Mouse (Mus musculus): ENCODE results near the gene Kctd20.

Kctd20 gene

DNA sequence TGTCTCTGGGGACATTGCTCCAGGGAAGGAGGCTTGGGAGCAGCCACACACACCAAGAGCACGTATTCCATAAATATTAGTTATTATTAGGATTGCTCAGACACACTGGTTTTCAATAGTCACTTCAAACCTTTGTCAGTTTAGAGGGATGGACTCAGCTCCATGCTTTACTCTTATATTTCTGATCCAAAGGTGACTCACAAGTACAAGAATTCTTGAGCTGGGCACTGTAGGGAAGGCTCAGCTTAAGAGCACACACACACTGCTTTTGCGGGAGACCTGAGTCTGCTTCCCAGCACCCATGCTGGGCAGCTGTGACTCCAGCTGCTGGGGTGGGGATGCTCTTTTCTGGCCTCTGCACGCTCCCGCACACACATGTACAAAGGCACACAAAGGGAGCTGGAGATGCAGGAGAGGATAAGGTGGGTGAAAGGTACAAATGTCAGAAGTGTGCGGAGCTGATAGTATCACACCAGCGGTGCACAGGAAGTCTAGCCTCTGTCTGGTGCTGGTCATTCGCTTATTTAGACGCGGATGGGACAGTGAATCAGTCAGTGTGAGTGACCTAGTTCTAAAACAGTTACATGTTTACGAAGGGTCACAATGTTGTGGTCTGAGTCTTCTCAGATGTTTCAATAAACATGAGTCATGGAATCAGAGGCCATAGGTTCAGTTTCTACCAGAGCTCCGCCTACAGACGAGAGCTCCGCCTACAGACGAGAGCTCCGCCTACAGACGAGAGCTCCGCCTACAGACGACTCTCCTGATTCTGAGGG lies 20.1 kb upstream of the Kctd20 start:
- 87% methylated on average over 18 of the region's 18 CpGs for WGBS

DNA sequence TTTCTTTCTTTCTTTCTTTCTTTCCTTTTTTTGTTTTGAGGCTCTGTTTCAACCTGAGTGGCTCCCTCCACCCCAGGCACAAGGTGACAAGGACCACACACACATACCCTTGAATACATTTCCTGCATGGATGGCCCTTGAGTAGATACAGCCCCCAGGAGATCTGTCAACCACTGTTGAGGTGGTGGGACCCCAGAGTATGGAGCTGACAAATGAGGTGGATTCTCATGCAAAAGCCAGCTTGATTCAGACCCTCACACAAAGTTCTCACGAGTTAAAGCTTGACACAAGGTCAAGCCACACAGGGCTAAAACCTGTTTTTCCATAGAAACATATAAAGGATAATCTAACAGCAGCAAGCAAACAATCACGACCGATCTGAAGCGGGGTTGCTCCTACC lies 19.5 kb upstream of the Kctd20 start:
- WGBS = 90% methylated on average over 4 of the region's 4 CpGs

DNA sequence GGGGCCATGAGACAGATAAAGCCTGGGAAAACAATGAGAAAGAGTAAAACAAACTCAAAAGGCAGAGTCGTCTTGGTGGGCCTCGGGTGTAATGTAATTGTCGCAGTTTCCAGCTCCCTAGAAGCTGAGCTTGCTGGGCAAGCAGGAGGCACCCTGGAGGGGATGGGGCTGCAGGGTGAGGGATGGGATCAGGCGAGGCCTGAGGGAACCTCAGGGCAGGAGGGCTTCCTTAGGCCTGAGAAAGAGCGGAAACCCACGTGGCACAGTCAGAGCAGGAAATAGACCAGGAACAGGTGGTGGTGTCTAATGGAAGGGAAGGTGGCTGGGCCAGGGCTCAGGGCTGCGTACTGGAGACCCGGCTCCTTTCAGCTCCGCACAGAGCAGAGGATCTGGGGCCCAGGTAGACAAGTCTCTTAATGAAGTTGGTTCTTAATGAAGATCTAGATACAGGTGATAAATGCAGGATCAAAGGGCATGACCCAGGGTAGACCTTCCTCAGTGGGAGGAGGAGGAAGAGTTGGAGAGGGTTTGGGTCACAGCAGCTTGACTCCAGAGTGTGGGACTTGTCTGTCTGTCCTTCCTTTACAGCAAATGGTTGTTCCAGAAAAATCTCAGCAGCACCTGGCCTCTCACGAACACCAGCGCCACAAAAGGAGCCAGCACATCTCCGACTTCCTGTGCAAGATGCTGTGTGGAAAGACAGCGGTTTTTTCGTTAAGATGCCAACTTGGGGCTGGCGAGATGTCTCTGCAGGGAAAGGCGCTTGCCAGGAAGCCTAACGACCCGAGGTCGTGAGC lies 17.4 kb upstream of the Kctd20 start:
- 75% methylated on average over 19 of the region's 19 CpGs for WGBS

DNA sequence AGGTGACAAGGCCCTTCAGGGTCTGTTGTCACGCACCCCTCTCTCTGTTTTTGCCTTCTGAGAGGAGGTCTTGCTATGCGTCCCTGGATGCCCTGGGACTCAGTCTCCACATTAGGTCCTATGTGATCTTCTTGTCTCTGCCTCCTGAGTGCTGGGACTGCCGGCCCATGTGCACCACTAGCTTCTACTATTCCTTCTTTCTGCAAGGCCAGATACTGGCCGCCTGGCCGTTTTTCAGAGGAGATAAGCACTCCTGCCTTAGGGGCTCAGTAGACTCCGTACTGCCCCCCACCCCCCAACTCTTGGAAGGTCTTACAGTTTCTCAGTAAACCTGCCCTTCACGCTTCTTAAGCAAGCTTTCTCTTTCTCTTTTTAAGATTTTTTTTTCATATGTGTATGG lies 15.6 kb upstream of the Kctd20 start:
- 93% methylated on average over 7 of the region's 7 CpGs for WGBS

DNA sequence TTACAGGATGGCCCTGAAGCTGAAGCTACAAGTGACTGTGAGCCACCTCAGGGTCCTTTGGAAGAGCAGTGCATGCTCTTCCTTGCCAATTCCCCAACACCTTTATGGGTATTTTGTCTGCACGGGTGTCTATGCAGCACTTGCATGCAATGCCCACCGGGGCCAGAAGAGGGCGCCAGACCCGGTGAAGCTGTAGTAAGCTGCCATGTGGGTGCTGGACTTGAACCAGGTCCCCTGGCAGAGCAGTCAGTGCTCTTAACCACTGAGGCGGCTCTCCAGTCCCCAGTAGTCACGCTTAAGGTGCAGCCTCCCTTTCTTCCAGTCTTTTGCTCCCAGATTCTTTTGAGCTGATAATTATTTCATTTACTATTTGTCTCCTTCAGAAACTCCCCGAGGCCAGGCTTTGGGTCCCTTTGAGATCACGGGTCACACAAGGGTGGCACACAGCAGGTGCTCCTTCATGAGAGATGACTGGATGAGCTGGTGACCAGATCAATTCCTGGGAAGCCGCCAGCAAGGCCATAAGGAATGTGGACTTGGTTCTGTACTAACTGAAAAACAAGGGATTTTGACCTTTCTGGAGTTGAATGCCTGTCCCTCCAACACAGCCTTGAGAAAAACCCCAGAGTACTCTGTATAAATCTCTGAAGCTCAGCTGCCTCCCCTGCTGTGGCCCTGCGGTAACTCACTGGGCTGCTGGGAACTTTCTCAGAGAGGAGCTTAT lies 15.0 kb upstream of the Kctd20 start:
- 79% methylated on average over 10 of the region's 10 CpGs for WGBS

DNA sequence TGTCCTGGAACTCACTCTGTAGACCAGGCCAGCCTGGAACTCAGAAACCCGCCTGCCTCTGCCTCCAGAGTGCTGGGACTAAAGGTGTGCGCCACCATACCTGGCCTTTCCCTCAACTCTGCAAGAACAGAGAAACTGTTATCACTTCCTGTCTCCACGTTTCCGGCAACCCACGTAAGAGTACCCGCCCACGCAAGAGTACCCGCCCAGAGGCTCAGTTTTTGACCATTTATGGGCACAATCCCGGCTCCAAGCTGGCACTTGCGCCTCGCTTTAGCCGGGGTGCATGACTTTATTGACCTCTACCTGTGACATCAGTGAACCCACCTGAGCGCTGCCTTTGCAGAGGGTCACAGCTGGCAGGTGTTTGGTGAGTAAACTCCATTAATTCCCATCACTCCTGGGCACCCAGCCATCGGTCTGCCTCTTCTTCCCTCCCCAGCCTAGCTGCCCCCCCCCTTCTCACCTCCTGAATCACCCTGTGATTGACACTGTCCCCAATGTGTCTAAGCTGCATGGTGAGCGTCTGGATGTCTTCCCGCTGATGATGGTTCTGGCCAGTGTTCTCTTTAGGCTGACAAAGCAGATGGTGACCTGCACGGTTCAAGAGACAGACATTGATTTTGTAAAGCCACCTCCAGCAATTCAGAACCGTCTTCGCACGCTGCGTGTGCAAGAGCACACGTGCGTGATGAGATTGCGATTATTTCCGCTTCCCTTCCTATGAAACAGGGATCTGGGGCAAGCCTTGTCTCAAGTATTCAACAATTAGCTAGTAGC lies 10.8 kb upstream of the Kctd20 start:
- WGBS = 92% methylated on average over 25 of the region's 25 CpGs

DNA sequence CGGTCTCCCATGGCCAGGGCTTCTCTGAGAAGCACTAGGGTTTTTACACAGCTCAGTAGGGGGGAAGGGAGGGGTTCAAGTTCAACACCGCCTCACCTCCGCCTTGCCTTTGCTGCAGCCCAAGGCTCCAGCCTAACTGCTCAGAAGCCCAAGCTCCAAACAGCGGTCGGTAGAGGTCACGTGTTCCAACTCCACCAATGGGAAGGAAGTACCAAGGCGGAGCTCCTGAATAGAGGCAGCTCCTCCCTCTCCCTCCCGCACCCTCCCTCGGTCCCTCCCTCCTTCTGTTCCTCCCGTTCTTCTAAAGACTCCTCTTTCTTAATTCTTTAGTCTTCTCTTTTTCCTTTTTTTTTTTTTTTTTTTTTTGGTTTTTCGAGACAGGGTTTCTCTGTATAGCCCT lies 9.6 kb upstream of the Kctd20 start:
- 78% methylated on average over 10 of the region's 11 CpGs for WGBS

DNA sequence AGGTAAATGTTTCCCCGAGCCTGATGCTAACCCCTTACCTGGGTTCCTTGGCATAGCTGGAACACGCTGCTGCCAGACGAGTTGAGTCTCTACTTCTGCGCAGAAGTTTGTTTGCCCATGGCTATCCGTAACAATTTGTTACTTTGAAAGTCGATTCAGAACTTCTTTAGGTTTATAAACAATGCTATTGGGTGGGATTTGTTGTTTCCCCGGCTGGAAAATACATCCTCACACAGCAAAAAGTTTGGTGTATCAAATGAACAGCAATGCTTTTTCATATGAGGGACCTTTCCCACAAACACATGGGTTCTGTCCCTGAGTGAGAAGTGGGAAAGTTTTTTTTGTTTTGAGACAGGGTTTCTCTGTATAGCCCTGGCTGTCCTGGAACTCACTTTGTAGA lies 8.0 kb upstream of the Kctd20 start, which contains the start of gene Pxt1:
Gene Pxt1, minus strand, starts transcription at position 101 of the 400 bp plus-strand sequence.
- WGBS = 91% methylated on average over 7 of the region's 7 CpGs

DNA sequence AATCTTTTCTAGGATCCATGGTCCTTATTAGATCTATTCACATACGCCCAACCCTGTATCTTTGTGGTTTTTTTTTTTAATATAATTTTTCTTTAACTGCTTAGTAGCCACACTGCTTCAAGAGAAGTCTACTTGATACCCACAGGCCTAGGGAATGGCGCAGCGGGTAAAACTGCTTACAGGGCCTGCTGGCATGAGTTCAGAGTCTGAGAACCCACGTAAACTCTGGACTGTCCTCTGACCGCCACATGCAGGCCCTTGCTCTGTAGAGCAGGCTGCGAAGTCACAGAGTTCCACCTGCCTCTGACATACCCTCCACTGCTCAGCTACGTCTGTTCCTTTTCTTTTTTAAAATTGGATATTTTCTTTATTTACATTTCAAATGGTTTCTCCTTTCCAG lies 7.3 kb upstream of the Kctd20 start:
- WGBS = 94% methylated on average over 7 of the region's 7 CpGs

DNA sequence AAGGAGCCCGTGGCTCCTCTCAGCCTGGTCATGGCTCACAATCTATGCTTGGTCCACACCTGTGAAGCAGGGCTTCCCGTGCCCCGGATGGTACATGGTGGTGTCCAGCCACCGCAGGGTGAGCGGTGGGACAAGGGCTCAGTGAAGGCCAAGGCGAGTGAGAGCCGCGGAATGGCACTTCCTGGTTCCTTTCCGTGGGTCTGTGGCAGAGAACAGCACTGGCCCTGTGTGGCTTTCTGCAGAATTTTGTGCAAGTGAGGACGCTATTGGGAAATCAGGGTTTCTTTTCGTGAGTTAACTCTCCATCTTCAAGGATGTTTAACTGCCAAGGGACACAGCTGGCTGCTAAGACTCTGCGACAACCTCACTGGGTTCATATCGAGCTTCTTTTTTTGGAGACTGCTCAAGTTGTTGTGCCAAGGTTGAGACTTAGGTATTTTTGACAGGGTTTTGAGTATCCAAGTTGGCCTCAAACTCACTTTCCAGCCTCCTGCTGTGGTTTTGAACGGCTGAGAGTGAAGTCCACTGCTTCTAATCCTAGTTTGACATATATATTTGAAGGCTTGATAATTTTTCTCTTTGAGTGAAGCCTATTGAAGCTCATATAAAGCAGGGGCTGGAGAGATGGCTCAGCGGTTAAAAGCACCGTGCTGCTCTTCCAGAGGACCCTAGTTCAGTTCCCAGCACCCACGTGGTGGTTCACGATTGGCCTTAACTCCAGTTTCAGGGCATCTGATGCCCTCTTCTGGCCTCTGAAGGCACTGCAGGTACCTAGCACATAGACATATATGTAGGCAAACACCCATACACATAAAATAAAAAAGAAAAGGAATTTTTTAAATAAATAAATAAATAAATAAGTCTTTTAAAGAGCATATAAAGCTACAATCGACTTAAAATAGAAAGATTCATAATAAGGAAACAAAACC lies 4.5 kb upstream of the Kctd20 start:
- WGBS = 87% methylated on average over 19 of the region's 19 CpGs

DNA sequence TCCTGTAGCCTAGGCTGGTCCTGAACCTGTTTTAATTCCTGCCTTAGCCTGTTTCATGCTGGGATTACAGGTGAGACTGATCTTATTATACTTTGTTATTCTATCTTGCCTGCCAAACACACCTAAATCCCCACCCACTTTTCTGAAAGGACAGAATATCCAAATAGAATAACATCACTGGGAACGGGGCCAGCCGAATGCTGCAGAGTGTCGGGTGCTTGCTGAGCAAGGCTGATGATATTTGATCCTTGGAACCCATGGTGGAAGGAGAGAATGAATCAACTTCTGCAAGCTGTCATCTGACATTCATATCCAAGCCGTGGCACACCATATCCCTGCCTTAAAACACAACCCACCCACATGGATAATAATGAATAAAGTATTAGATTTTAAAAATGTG lies 3.1 kb upstream of the Kctd20 start:
- WGBS = 57% methylated on average over 4 of the region's 4 CpGs

DNA sequence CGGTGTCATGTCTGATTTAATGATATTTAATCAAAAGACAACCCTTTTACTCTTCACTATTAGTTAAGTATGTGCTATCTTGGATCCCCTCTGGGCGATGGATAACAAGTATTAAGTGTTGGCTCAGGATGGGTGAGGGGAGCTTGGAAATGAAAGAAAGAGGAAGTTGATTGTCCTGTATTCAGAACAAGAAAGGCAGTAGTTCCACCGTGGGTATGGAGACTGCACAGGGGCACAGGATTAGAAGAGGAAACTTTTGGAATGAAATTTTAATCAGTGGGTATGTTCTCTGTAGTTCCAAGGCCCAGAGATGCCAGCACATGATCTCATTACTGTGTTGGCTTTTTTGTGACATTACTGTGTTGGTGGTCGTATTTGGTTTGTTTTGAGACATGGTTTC lies 999 bp upstream of the Kctd20 start:
- 71% methylated on average over 4 of the region's 4 CpGs for WGBS

DNA sequence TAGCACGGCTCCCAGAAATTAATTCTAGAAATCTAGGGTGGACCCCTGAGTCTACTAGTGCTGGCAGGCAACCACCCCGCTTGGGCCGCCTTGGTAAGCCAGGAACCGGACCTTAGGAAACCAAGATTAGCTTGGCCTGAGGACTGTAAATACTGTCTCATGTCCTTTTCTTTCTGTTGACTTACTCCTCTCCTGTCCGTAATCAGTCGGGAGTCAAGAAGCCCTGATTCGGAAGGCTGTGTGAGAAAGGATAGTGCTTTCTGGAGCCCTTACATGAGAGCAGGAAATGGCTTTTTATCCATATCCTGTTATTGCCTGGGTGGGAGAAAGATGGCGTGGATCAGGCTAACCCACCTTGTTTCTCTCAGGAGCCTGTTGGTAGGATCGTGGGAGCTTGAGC lies 1.5 kb downstream of the Kctd20 start:
- 1% methylated on average over 9 of the region's 9 CpGs for WGBS

DNA sequence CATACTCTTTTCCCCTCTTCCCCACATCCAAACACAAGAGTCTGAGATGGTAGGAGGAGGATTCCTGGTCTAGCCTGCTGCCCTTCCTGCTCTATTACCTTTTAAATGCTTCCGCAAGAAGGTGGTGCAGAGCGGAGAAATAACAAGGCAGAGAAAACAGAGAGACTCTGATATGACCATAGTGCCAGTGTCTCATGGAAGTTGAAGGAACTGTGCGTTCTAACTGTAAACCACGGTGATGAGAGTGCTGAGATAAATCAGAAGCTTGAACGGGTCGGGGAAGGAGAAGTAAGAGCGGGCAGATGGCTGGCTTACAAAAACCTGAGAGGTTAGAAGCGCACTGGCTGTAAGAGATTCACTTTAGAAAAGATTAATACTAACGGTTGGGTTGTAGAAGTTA lies 2.7 kb downstream of the Kctd20 start:
- WGBS = 96% methylated on average over 9 of the region's 9 CpGs

DNA sequence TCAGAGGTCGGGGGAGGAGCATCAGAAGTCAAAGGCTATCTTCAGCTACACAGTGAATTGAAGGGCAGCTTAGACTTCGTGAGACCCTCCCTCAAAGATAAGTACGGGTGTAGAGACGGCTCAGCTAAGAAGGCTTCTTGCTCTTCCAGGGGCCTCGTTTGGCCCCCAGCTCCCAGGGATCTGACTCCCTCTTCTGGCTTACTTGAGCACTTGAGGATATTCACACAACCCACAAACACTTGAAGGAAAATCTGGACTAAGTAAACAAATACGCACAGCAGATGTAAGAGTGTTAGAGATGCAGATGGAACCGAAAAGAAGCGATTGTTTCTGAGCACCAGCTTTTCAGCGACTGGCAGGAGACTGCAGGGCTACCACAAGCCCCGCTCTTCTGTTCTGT lies 8.8 kb downstream of the Kctd20 start:
- 58% methylated on average over 10 of the region's 10 CpGs for WGBS

DNA sequence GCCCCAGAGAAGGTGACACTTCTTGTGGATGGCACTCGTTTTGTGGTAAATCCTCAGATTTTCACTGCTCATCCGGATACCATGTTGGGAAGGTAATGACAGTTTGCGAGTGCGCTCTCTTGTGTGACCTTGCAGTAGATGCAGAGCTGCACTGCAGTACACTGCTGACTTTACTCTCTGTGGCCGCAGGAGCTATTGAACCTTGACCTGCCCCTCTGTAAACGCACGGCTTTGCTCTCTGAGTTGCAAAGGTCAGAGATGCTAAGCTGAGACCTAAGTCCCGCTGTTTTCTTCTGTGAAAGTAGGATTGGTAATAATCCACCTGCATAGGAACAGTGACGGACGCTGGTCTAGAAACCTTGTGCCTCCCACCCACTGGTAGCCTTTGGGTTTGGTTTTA lies 9.8 kb downstream of the Kctd20 start:
- 89% methylated on average over 10 of the region's 10 CpGs for WGBS

DNA sequence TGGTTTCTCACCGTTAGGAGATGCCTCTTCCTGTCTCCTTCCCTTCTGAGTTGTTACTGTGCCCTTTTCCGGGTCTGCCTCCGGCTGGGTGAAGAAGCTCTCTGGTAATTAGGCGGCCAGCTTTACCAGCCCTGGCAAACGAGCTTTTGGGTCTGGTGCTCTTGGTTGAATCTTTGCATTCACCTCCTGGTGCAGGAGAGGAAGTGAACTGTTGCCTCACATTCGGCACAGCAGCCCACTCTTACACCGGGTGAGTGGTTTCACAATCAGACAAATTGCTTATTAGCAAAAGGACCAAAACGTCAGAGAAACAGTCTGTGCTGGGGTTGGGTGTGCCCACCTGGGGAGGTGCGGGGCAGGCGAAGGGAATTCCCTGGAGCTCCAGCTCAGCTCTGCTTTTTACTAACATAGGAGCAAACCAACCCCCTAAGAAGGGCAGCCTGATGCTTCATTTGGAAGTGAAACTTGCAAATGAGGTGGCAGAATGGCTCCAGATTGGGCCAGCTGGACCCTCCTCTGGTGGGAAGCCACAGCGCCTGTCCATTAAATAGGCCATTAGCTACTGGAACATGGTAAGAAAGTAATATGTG lies 15.4 kb downstream of the Kctd20 start:
- 67% methylated on average over 11 of the region's 11 CpGs for WGBS

DNA sequence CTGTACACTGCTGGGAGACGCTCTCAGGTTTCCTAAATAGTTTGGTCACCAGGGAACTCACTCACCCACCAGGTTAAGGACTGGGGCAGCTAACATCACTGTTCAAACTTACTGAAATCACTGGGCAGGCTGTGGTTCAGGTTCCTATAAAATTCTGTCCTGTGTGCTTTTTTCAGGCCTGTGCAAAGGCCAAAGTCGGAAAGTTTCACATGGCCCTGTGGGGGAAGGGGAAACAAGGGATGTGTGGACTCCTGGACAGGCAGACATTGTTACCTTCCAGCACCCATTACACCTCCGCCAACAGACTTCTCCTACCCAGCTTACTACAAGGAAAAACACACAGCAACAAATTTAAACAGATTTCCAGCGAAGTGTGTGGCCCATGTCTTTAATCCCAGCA lies 27.3 kb downstream of the Kctd20 start:
- 91% methylated on average over 4 of the region's 4 CpGs for WGBS

DNA sequence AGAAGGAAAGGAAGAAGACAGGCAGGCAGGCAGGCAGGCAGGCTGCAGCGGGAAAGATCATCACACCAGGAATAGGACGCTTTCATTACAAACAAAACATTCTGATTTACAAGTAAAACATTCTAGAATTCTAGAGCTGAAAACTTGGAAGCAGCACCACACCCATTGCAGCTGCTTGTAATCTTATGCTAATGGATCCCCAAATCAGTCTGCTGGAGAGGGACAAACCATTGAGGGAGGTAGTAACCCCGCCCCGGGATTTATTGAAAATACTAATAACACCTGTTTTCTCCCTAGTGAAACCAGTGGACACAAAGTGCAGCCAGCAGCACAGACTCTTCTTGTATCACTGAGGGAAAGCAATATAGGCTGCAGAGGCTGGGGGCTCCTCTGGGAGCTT lies 29.3 kb downstream of the Kctd20 start:
- 68% methylated on average over 4 of the region's 4 CpGs for WGBS

DNA sequence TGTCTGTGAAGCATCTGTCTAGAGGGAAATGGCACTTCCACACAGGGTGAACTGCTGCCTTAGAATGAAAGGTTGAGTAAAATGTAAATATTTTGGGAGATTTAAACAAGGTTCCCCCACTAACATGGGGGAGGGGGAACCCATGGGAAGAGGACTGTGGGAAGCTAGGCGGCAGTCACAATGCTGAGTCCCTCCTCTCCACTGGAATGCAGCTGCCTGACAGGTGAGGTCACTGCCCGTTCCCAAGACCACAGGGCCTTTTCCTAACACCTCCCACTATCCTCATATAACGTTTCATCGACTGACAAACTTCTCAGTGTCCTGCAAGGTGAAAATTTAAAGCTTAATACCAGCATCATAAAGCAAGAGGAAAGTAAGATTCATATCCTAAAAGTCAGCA lies 30.8 kb downstream of the Kctd20 start:
- WGBS = 56% methylated on average over 4 of the region's 4 CpGs
